Mouse (Mus musculus) heart, adult 11 months (tissue): ENCODE measurements around the gene Lnx2.

Source experiments
- DNase-seq: peaks from one replicate; pipeline ENCODE4 v3.0.0; 2022

Gene Lnx2

DNA sequence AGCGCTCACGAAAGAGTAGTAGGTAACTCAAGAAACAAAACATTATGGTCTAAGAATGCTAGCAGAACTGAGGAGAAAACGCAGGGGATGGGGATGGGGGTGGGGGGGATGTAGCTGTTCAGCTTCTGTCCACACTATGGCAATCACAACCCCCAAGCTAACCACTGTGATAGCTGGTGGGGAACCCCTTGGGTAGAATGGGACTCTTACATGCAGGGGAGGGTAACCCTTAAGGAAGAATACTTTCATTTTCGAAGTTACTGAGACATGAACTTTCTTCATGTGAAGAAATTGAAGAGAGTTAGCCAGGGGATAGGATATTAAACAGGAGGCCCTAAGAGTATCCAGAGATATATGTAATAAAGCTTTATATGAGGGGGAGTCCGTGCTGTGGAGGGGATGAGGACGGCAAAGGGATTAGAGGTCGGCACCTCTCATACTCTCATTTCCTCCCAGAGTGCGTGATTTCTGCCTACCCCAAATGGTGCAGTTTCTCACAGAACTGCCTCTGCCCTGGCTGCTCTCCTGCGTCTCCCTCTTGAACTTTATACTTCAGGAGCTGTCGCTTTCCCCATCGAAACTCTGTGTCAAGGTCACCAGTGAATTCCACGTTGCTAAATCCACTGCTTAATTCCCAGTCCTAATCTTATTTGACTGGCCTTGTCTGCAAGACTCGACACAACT, 25.4 kb downstream of the Lnx2 start:
- DNase-seq = peak; percentile 87

- no peak for DNase-seq
Observed at GRCm38 (mm10) chr5:147049544-147050209, 26.7 kb downstream of the Lnx2 start.

GRCm38 (mm10) chr5:147045929-147046328, 30.5 kb downstream of the Lnx2 start:
- DNase-seq = peak; percentile 93

DNA sequence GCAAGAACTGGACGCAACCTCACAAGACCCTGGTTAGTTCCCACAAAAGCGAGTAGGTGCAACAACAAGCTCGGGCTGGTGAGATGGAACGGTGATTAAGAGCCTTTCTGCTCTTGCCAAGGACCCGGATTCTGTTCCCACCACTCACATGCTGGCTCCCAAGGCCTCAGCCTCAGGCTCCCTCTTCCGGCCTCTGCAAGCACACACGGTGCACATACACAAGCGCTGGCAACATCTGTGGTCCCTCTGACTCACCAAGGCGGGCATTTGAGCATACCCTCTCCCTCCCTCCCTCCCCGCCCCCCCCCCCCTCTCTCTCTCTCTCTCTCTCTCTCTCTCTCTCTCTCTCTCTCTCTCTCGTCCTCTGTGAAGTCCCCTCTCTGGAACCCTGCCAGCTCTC, 31.1 kb downstream of the Lnx2 start:
- no peak for DNase-seq

DNA sequence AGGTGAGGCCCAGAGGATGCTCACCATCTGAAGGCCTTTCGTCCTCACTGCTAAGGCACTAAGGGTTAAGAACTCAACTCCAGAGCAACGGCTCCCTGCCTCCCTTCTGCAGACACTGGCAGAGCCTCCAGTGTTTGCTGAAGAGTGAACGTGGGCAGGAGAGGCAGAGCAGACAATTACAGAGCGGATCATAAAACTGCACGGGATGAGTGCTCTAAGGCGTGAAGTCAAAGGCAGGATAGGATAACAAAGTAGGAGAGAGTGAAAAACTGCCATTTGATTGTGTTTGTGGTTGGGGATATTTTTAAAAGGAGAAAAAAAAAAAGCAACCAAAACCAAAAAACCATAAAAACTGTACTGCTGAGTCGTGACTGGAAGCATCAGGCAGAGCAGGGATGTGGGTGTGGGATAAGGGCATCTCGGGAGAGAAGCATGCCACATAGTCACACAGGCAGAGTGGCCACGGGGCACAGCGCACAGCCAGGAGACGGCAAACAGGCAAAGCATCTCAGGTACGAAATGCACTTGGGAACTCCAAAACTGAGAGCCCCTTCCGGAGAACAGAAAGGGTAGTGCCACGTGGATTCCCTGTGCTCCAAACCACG, 33.0 kb downstream of the Lnx2 start:
- DNase-seq = no peak

- peak; percentile 91 for DNase-seq
Observed at GRCm38 (mm10) chr5:147041965-147042937, 34.1 kb downstream of the Lnx2 start.

GRCm38 (mm10) chr5:147039394-147039793, 37.0 kb downstream of the Lnx2 start:
- DNase-seq = peak; percentile 88

GRCm38 (mm10) chr5:147037601-147038000, 38.8 kb downstream of the Lnx2 start:
- peak; percentile 91 for DNase-seq

DNA sequence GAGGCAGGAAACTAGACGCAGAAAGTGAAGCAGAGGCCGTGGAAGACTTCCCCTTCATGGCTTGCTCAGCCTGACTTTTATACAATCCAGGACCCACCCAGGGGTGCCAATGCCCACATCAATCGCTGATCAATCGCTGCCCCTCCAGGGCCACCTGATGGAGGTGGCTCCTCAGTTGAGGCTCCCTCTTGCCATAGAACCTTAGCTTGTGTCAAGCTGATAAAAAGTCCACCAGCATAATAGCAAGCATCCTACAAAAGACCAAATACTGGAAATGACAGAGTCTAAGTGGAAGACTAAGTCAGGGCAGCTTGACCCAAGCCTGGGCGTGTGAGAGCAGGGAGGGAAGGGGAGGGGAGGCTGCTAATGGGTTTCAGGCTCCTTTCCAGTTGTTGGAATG, 39.7 kb downstream of the Lnx2 start:
- peak; percentile 92 for DNase-seq

- peak; percentile 99 for DNase-seq
Observed at GRCm38 (mm10) chr5:147036028-147036427, 40.4 kb downstream of the Lnx2 start.

GRCm38 (mm10) chr5:147035301-147035700, 41.1 kb downstream of the Lnx2 start:
- no peak for DNase-seq

- no peak for DNase-seq
Observed at GRCm38 (mm10) chr5:147034283-147034682, 42.1 kb downstream of the Lnx2 start.

DNA sequence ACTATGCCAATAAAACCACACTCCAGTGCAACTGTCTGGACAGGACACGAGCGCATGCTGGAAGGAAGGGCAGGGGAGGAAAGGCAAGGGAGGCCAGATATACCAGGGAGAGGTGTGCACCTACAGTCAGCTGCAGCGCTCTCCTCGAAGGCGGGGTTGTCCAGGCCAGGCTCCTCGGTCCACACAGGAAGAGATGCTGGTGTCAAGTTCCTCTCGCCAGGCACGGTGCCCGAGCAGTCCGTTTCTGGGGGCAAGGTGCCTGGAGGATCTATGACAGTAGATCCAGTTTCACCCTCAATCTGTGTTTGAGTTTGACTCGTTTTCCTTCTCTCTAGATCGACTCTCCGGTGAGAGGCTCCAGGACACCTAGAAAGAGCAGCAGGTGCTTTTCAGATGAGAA, 43.2 kb downstream of the Lnx2 start:
- DNase-seq = no peak

- peak; percentile 96 for DNase-seq
Observed at GRCm38 (mm10) chr5:147031281-147031680, 45.1 kb downstream of the Lnx2 start.

DNA sequence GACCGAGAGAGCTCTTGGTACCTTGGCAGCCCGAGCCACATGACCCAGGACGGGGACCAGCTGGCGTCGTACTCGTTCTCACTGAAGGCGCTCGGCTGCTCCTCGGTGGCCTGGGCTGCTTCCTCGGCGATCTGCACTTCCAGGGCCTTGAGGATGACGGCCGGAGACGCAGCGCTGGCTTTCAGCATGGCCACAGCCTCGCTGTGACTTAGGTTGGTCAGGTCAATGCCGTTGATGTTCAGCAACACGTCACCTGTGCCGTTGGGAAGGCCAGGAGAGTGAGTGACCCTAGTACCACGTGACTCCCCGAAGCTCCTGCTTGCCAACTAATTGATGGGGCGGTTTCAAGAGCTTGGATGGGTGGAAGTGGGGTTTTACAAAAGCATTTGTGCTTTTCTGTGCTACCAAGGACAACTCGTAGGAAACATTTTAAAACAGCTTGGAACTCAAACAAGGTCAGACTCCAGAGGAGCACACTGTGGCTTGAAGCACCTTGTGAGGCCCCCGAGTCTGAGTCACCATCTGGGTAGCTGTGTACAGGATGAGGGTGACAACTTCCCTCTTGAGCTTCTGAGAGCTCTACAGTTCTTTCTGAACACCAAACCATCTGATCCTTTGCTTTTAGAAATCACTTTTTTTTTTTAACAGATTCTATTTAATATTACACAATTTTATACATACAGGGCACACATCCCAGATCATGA, 51.9 kb downstream of the Lnx2 start:
- DNase-seq = no peak

DNA sequence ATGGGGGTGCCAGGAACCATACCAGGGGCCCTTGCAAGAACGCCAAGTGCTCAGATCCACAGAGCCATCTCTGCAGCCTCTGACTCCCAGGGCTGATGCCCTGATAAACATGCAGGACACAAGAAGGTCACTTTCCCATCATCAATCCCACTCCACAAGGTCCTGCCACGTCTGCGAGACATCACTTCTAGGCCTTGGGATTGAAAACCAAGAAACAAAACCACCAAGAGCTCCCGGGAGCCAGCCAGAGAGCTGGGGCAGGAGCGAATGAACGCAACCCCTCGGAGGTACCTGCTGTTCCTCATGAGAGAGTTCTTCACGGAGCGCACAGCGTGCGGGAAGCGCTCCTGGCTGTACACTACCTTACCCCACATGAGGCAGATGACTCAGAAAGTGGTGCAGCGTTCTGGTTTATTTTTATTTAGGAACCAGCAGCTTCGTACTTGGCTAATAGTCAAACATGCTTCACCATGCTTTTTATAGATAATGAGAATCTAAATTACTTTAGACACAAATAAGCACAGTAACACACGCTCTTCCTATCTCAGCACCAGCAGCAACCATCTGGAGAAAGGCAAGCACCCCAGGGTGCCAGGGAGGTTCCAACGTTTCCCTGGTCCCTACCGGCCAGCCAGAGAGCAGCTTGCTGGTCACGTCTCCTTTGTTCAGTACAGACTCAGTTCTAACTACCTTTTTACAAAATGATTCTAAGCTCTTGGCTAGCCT, 53.0 kb downstream of the Lnx2 start:
- DNase-seq = no peak

DNA sequence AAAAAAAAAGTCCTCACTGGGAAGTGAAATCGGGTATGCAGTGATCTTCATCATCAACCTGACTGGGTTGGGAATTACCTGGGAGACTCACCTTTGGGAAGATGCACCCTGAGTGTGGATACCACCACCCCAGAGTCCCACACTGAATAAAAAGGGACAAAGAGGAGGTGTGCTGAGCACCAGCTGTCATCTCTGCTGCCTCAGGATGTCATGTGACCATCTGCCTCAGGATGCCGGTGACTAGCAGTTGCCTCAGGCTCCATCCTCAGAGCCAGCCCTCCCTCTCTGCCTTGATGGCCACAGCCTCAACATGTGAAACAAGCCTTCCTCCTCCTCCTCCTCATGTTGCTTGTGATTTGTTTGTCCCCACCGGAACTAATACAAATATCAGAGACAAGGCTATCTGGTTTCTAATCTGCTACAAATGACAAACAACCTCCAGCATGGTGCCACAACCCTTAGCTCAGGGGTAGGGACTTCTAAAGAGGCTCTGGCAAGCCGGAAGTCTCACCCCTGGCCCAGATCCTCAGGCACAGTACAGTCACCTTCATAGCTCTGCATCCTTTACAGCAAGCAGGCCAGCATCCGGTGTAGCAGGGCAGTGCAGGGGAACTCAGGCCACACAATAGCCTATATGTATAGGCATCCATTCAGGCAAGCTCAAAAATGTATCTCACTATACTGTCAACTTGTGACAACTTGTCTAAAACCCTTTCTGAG, 54.7 kb downstream of the Lnx2 start:
- DNase-seq = no peak

DNA sequence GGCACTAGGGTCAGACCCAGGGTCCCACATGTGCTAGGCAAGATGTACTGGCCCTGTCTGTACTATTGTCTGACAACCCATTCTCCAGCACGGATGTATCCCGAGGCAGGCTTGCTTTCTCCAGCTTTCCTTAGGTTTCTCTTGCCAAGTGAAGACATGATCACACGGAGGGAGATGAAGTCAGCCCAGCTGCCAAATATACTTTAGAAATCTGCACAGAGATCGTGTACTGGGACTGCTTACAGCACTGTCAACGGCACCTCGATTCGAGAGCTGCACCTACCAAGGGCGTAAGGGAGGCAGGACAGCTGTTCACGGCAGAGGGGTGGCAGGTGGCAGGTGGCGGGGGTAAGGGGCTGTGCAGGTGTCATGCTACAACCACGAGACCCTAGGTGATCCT, 55.8 kb downstream of the Lnx2 start:
- no peak for DNase-seq

GRCm38 (mm10) chr5:147018761-147019160, 57.6 kb downstream of the Lnx2 start:
- no peak for DNase-seq

- no peak for DNase-seq
Observed at GRCm38 (mm10) chr5:147017526-147017925, 58.9 kb downstream of the Lnx2 start.

DNA sequence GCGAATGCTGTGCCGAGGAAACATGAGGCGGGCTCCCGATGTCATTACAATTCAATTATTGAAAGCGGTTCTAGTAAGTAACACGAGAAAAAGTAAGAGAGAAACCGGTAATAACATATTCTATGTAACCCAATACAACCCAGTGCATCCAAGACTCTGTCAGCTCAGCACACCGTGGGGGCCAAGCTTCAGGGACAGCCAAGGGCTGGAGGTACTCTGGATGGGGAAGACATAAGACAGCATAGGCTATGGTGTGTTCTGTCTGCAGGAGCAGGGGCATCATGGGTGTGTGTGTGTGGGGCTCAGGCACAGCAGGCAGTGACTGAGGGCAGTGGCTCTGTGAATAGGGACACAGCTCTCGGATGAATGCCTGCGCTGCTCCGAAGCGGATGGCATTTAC, 59.8 kb downstream of the Lnx2 start:
- DNase-seq = no peak
